In genomic region chr13:41494681-41495080, GRCm38 (mm10) we compare ENCODE assay signal across 21 mouse cellular contexts. TPM values are rescaled to one million over a fixed set of nuclear protein-coding genes. Genes with fewer than 3 reads are reported as not detected.
DNase-seq lines count a peak whose midpoint lies in the region; TF ChIP-seq lines count a peak whose summit lies in the region.
"Had no signal": no experiment of that assay in that cellular context is flagged by ENCODE, and none has a peak within 500 bp of the region (broad histone marks: within the 10 kb centered on the region; RNA-seq: fewer than 3 reads in every experiment).

No protein-coding gene starts in this region.

- H3K27me3 ChIP-seq in CH12.LX (replicated peaks) = no peaks in the 10 kb centered on the region
- H3K27me3 ChIP-seq: embryonic facial prominence, embryonic 13.5 days; embryonic facial prominence, embryonic 15.5 days had no signal

- peaks cover 36 to 53% of the 10 kb centered on the region in 2 experiments for H3K4me1 ChIP-seq in CH12.LX (ENCODE audit: control insufficient read depth in 1 of 2, insufficient read depth in 2 of 2)

- TF ChIP-seq CTCF in CH12.LX (conservative IDR thresholded peaks at IDR 0.05 in 1 of 2, IDR thresholded peaks at IDR 0.05 in 1 of 2; ENCODE audit: low read depth in 2 of 2, low read length in 2 of 2) = no peak

- H3K79me2 ChIP-seq in CH12.LX (replicated peaks; ENCODE audit: control insufficient read depth, extremely low read depth, insufficient read depth, poor library complexity, severe bottlenecking) = no peaks in the 10 kb centered on the region

- no peak overlapping the region for H3K4me2 ChIP-seq in CH12.LX (ENCODE audit: insufficient read depth, low read depth, poor library complexity, severe bottlenecking)
- H3K4me2 ChIP-seq: embryonic facial prominence, embryonic 13.5 days; embryonic facial prominence, embryonic 15.5 days; forebrain, embryonic 12.5 days had no signal

- peaks cover 0 to 2% of the 10 kb centered on the region in 2 experiments for H3K36me3 ChIP-seq in CH12.LX (replicated peaks in 1 of 2; ENCODE audit: control insufficient read depth in 1 of 2, insufficient read depth in 1 of 2, low read length in 1 of 2)
- H3K36me3 ChIP-seq: embryonic facial prominence, embryonic 13.5 days; embryonic facial prominence, embryonic 15.5 days; forebrain, embryonic 10.5 days; forebrain, embryonic 12.5 days had no signal

- no peak overlapping the region for H3K9ac ChIP-seq in CH12.LX (ENCODE audit: insufficient read depth, low read depth)
- H3K9ac ChIP-seq: embryonic facial prominence, embryonic 13.5 days; embryonic facial prominence, embryonic 15.5 days; forebrain, embryonic 12.5 days had no signal

- TF ChIP-seq EP300 in CH12.LX (IDR thresholded peaks at IDR 0.05; ENCODE audit: low read length) = no peak

- no peak overlapping the region for H3K4me3 ChIP-seq in CH12.LX (replicated peaks in 1 of 3; ENCODE audit: low read depth in 2 of 3, low read length in 2 of 3, poor library complexity in 1 of 3)
- H3K4me3 ChIP-seq: embryonic facial prominence, embryonic 13.5 days; embryonic facial prominence, embryonic 15.5 days; forebrain, embryonic 10.5 days; forebrain, embryonic 12.5 days had no signal

- no peak for TF ChIP-seq RAD21 in CH12.LX (IDR thresholded peaks at IDR 0.05; ENCODE audit: low read depth, low read length)

- dilution Hi-C loops in CH12.LX (cut with MboI; ENCODE audit: extremely low pct_ligation_motif_present, extremely low pct_unique_long_range_greater_than_20kb, low sequenced_read_pairs) = no loop called here

- in situ Hi-C loops in CH12.LX (cut with MboI; ENCODE audit: low pct_ligation_motif_present, low pct_unique_long_range_greater_than_20kb, low sequenced_read_pairs) = no loop called here

- DNase-seq in 3T3-L1 (ENCODE audit: low read depth, low spot score) (peak; percentile 40), CH12.LX (ENCODE audit: extremely low read depth) (no peak), NIH3T3 (ENCODE audit: low read depth) (peak; percentile 44)
- DNase-seq in fibroblast of lung, adult 2 months (ENCODE audit: low read depth) = peak; percentile 44
- DNase-seq in lung, postnatal 36 days = no peak
- no peak for DNase-seq in layer of hippocampus, adult 9-10 months (ENCODE audit: low spot score)
- no peak for DNase-seq in urinary bladder, postnatal 36 days (ENCODE audit: low spot score in 2 of 2)
- DNase-seq: adrenal gland, adult 2 months; adrenal gland, postnatal 10 days; adrenal gland, postnatal 25 days; B cell, adult 2 months; cerebellum, adult 11 months; cerebellum, adult 18-20 months; cerebellum, adult 9-10 months; cerebellum, postnatal 10 days; cerebellum, postnatal 25 days; embryo, embryonic 11 days had no signal

- no peak overlapping the region for H3K27ac ChIP-seq in CH12.LX (ENCODE audit: insufficient read depth, low read depth)
- H3K27ac ChIP-seq: embryonic facial prominence, embryonic 13.5 days; embryonic facial prominence, embryonic 15.5 days; forebrain, embryonic 10.5 days; forebrain, embryonic 12.5 days had no signal

- TF ChIP-seq POLR2A in CH12.LX (IDR thresholded peaks at IDR 0.05; ENCODE audit: low read depth, low read length) = no peak

- no peaks in the 10 kb centered on the region for H3K9me3 ChIP-seq in CH12.LX (replicated peaks; ENCODE audit: low read length)
- H3K9me3 ChIP-seq: embryonic facial prominence, embryonic 13.5 days; embryonic facial prominence, embryonic 15.5 days; forebrain, embryonic 10.5 days; forebrain, embryonic 12.5 days had no signal

TF ChIP-seq in CH12.LX, 34 proteins besides CTCF, POLR2A, EP300 and RAD21:
- TF ChIP-seq MXI1 (IDR thresholded peaks at IDR 0.05; ENCODE audit: low read depth, low read length) (no peak), IRF4 (IDR thresholded peaks at IDR 0.05; ENCODE audit: low read depth, low read length) (0 out of 2 replicates have a peak, but pooled peaks have one; percentile 6)

RNA-seq across cellular contexts. Expression of gene Nedd9, which starts 7.5 kb away (rescaled TPM):
- total RNA-seq in CH12.LX (2012; rRNA removed) (42.5 and 46.5 TPM in 2 replicates), CH12.LX (2014; rRNA removed) (44.6 and 48.7 TPM in 2 replicates)
- polyA plus RNA-seq in CH12.LX (2012; ENCODE audit: insufficient read length, low read depth) = 41.3 and 54.1 TPM in 2 replicates

Comparison
In these comparisons a context has a peak if more than half of its experiments do, and no peak if none do; other contexts are left out.
1. DNase-seq: peak in 3T3-L1 (single experiment), NIH3T3 (single experiment) and fibroblast of lung, adult 2 months (single experiment); none in CH12.LX (single experiment), lung, postnatal 36 days (single experiment), layer of hippocampus, adult 9-10 months (single experiment) and urinary bladder, postnatal 36 days (0 of 2).